ENCODE assay signal across 4 mouse cellular contexts in genomic region chr9:53992567-53992966, GRCm38 (mm10). TPM values are rescaled to one million over a fixed set of nuclear protein-coding genes. Genes with fewer than 3 reads are reported as not detected.
"Had no signal": no experiment of that assay in that cellular context is flagged by ENCODE, and none has a peak within 500 bp of the region (broad histone marks: within the 10 kb centered on the region; RNA-seq: fewer than 3 reads in every experiment).

No protein-coding gene starts in this region.

RNA-seq across cellular contexts. Expression of gene Elmod1, which starts 17.5 kb away (rescaled TPM):
- total RNA-seq: hematopoietic stem cell, adult 5-6 weeks had no signal
- polyA plus RNA-seq: heart, embryonic 12.5 days; heart, embryonic 13.5 days; inflammation-experienced regulatory T-cells, adult 6 months had no signal
